8 mouse cellular contexts compared by ENCODE assay signal in genomic region chr9:82829007-82829689, GRCm38 (mm10). TPM values are rescaled to one million over a fixed set of nuclear protein-coding genes. Genes with fewer than 3 reads are reported as not detected.
DNase-seq lines count a peak whose midpoint lies in the region; ATAC-seq and TF ChIP-seq lines count a peak whose summit lies in the region.

Gene Irak1bp1, plus strand, starts transcription at chr9:82829540.

- TF ChIP-seq CTCF in C2C12 (IDR thresholded peaks at IDR 0.05; ENCODE audit: control insufficient read depth, insufficient read depth, insufficient read length), result no peak

- no peaks in the 10 kb centered on the region for H3K9me3 ChIP-seq in embryonic facial prominence, embryonic 12.5 days
- no peaks in the 10 kb centered on the region for H3K9me3 ChIP-seq in midbrain, embryonic 12.5 days

- H3K4me3 ChIP-seq in C2C12 (ENCODE audit: insufficient read depth, poor library complexity, severe bottlenecking), result peak within 1 kb of the TSS; percentile 60
- peak within 1 kb of the TSS; percentile 78 for H3K4me3 ChIP-seq in embryonic facial prominence, embryonic 12.5 days
- peak within 1 kb of the TSS; percentile 83 for H3K4me3 ChIP-seq in midbrain, embryonic 12.5 days

- peak within 1 kb of the TSS; percentile 62 for H3K4me2 ChIP-seq in embryonic facial prominence, embryonic 12.5 days (replicated peaks)
- H3K4me2 ChIP-seq in midbrain, embryonic 12.5 days (replicated peaks), result peak within 1 kb of the TSS; percentile 64

- peaks cover 9% of the 10 kb centered on the region for H3K79me3 ChIP-seq in C2C12 (ENCODE audit: low read depth)

- no peaks in the 10 kb centered on the region for H3K27me3 ChIP-seq in C2C12 (ENCODE audit: control insufficient read depth, insufficient read depth, insufficient read length)
- no peaks in the 10 kb centered on the region for H3K27me3 ChIP-seq in embryonic facial prominence, embryonic 12.5 days
- no peaks in the 10 kb centered on the region for H3K27me3 ChIP-seq in midbrain, embryonic 12.5 days

- ATAC-seq in embryonic facial prominence, embryonic 12.5 days (ENCODE audit: insufficient number of reproducible peaks, insufficient read depth, low FRiP score, low TSS enrichment), result peak; percentile 12; the same call in 1 of the 2 replicates
- peak; percentile 42 for ATAC-seq in midbrain, embryonic 12.5 days (ENCODE audit: low FRiP score, low read depth)

- 0 out of 2 replicates have a peak, but pooled peaks cover 3% of the 10 kb centered on the region for H3K4me1 ChIP-seq in embryonic facial prominence, embryonic 12.5 days
- H3K4me1 ChIP-seq in midbrain, embryonic 12.5 days, result peaks cover 9% of the 10 kb centered on the region

- H3K36me3 ChIP-seq in C2C12 (ENCODE audit: control insufficient read depth, insufficient read depth), result no peaks in the 10 kb centered on the region
- H3K36me3 ChIP-seq in embryonic facial prominence, embryonic 12.5 days, result no peaks in the 10 kb centered on the region
- no peaks in the 10 kb centered on the region for H3K36me3 ChIP-seq in midbrain, embryonic 12.5 days

- WGBS in embryonic facial prominence, embryonic 12.5 days, result 10% methylated on average over 20 of the region's 20 CpGs
- 10% methylated on average over 20 of the region's 20 CpGs for WGBS in midbrain, embryonic 12.5 days

- H3K9ac ChIP-seq in embryonic facial prominence, embryonic 12.5 days, result peak within 1 kb of the TSS; percentile 80
- peak within 1 kb of the TSS; percentile 80 for H3K9ac ChIP-seq in midbrain, embryonic 12.5 days (replicated peaks)

- peak within 1 kb of the TSS; percentile 85 for H3K27ac ChIP-seq in embryonic facial prominence, embryonic 12.5 days
- H3K27ac ChIP-seq in midbrain, embryonic 12.5 days (replicated peaks), result peak within 1 kb of the TSS; percentile 93

- peak within 1 kb of the TSS; percentile 58 for H3ac ChIP-seq in C2C12 (ENCODE audit: control insufficient read depth, insufficient read length, low read depth)

- no peak for DNase-seq in frontal cortex, adult 2 months (ENCODE audit: extremely low spot score in 1 of 2, low spot score in 1 of 2)
- DNase-seq in frontal cortex, postnatal 14 days (ENCODE audit: low spot score in 2 of 2), result no peak
- DNase-seq in layer of hippocampus, adult 9-10 months (ENCODE audit: low spot score), result peak; percentile 40
- no peak for DNase-seq in spleen, postnatal 4 days (ENCODE audit: low spot score in 2 of 2)
- DNase-seq in gastrocnemius, postnatal 25 days, result no peak

- no peaks in the 10 kb centered on the region for H3K79me2 ChIP-seq in C2C12 (ENCODE audit: control insufficient read depth, insufficient read depth)

TF ChIP-seq in C2C12, 6 proteins besides CTCF, POLR2A, EP300 and RAD21:
- TF ChIP-seq MYOG (IDR thresholded peaks at IDR 0.05; ENCODE audit: control insufficient read depth, extremely low read depth, insufficient read length), result no peak
- no peak for TF ChIP-seq FOSL1 (IDR thresholded peaks at IDR 0.05; ENCODE audit: insufficient read depth, low read length, poor library complexity, severe bottlenecking)
- TF ChIP-seq MYOD1 (IDR thresholded peaks at IDR 0.05; ENCODE audit: control insufficient read depth, insufficient read length, low read depth), result no peak
- no peak for TF ChIP-seq MAX (IDR thresholded peaks at IDR 0.05)
- TF ChIP-seq CEBPB (IDR thresholded peaks at IDR 0.05; ENCODE audit: low read depth), result no peak
- TF ChIP-seq USF1 (IDR thresholded peaks at IDR 0.05; ENCODE audit: low read depth), result no peak

RNA-seq across cellular contexts. Expression of gene Irak1bp1, which starts in this region (rescaled TPM):
- polyA plus RNA-seq in frontal cortex, adult 2 months (2012; rRNA removed), result 20.9 and 21.3 TPM in 2 replicates
- 9.7 TPM for polyA plus RNA-seq in C2C12 (2012; fragmentation: generic; extraction: Trizol)
- polyA plus RNA-seq in embryonic facial prominence, embryonic 12.5 days (2016; fragmentation: Nextera tagmentation; extraction: Ambion mirVana), result 26.4 and 27.0 TPM in 2 replicates
- polyA plus RNA-seq in midbrain, embryonic 12.5 days (2016; fragmentation: Nextera tagmentation; extraction: Ambion mirVana), result 22.5 and 27.2 TPM in 2 replicates
- total RNA-seq in gastrocnemius, postnatal 25 days (2021), result 1 to 10 TPM; 1.7 to 1.9 TPM
